Comparison of ENCODE assay signal across 21 mouse cellular contexts in the genomic region with DNA sequence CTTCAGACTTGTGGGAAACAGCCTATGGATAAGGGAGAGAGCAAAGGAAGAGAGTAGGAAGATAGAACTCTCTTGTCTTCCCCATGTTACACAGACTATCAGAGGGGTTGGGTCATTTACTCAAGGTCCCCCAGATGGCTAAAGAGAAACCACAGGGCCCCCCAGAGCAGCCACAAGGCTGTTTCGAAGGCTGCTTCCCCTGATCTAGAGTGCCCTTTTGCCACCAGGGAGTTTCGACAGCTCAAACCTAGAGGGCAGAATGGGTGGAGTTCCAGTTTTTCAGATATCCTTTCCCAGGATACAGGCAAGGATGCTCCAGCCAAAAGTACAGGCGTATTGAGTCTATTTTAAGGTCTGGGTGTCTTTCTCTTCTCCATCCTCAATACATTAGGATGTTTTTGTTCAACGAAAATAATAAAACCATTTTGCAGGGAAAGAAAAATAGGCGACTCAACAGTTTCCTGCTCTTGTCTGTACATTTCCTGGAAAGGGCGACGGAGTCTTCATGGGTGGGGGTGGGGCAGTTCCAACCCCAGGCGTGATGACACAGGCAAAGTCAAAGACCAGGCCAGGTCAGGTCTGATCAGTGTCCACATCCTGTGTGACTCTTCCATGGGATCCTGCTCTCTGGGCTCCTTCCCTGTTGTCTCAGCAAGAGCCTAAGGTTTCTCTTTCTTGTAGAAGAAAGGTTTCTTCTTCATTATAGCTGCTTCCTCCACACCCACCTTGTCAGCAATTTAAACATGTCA.
DNase-seq lines count a peak whose midpoint lies in the region; ATAC-seq and TF ChIP-seq lines count a peak whose summit lies in the region.
"Had no signal": no experiment of that assay in that cellular context is flagged by ENCODE, and none has a peak within 500 bp of the region (broad histone marks: within the 10 kb centered on the region; RNA-seq: fewer than 3 reads in every experiment).

No protein-coding gene starts in this region.

- peak; percentile 32; the same call in 1 of the 2 replicates for TF ChIP-seq EP300 in liver, postnatal 0 days (IDR thresholded peaks at IDR 0.05; ENCODE audit: low read depth)

- no peak for TF ChIP-seq POLR2A in liver, adult 2 months (IDR thresholded peaks at IDR 0.05; ENCODE audit: extremely low read depth, insufficient read depth, low read length)

- peaks cover 16% of the 10 kb centered on the region for H3K4me1 ChIP-seq in liver, adult 2 months (ENCODE audit: control insufficient read depth, insufficient read depth, low read length)
- peaks cover 42% of the 10 kb centered on the region for H3K4me1 ChIP-seq in liver, embryonic 12.5 days
- H3K4me1 ChIP-seq in liver, postnatal 0 days (ENCODE audit: insufficient read depth): peaks cover 43% of the 10 kb centered on the region

- WGBS in liver, adult 2 months: 43% methylated on average over 8 of the region's 8 CpGs
- 26% methylated on average over 8 of the region's 8 CpGs for WGBS in liver, embryonic 12.5 days (ENCODE audit: insufficient replicate concordance)
- 29% methylated on average over 8 of the region's 8 CpGs for WGBS in liver, postnatal 0 days (ENCODE audit: insufficient replicate concordance)

- no peak for TF ChIP-seq CTCF in liver, adult 2 months (IDR thresholded peaks at IDR 0.05; ENCODE audit: low read depth, low read length)
- TF ChIP-seq CTCF in liver, postnatal 0 days (IDR thresholded peaks at IDR 0.05; ENCODE audit: low read depth): no peak

- H3K4me2 ChIP-seq in liver, embryonic 12.5 days: no peak overlapping the region
- H3K4me2 ChIP-seq in liver, postnatal 0 days (ENCODE audit: low read depth, low read length): no peak overlapping the region

- no peaks in the 10 kb centered on the region for H3K79me2 ChIP-seq in liver, adult 2 months (ENCODE audit: control insufficient read depth, insufficient read depth, low read length)

- no peak for ATAC-seq in liver, embryonic 12.5 days
- peak; percentile 27 for ATAC-seq in common myeloid progenitor, adult 5-6 weeks (replicated peaks; ENCODE audit: low read depth, poor library complexity, severe bottlenecking)
- ATAC-seq in liver, postnatal 0 days: peak; percentile 28

- H3K4me3 ChIP-seq in liver, adult 2 months (ENCODE audit: insufficient read depth, low read depth, low read length): no peak overlapping the region
- H3K4me3 ChIP-seq in liver, embryonic 12.5 days: no peak overlapping the region
- H3K4me3 ChIP-seq in liver, postnatal 0 days (ENCODE audit: low read depth, low read length): no peak overlapping the region
- H3K4me3 ChIP-seq: erythroblast, embryonic 14.5 days had no signal

- no peaks in the 10 kb centered on the region for H3K27me3 ChIP-seq in liver, adult 2 months (ENCODE audit: control insufficient read depth, insufficient read depth, low read length)
- no peaks in the 10 kb centered on the region for H3K27me3 ChIP-seq in liver, embryonic 12.5 days (replicated peaks)
- H3K27me3 ChIP-seq in liver, postnatal 0 days (ENCODE audit: insufficient read depth, low read length): no peaks in the 10 kb centered on the region
- H3K27me3 ChIP-seq: embryonic facial prominence, embryonic 12.5 days; intestine, embryonic 15.5 days; neural tube, embryonic 12.5 days had no signal

- H3K9ac ChIP-seq in liver, adult 2 months (ENCODE audit: low read depth, low read length): no peak overlapping the region
- no peak overlapping the region for H3K9ac ChIP-seq in liver, embryonic 12.5 days
- no peak overlapping the region for H3K9ac ChIP-seq in liver, postnatal 0 days (replicated peaks)
- H3K9ac ChIP-seq: intestine, embryonic 15.5 days; liver, embryonic 14.5 days had no signal

- H3K36me3 ChIP-seq in liver, adult 2 months (ENCODE audit: control insufficient read depth, insufficient read depth, low read length): no peaks in the 10 kb centered on the region
- H3K36me3 ChIP-seq in liver, embryonic 12.5 days: no peaks in the 10 kb centered on the region
- no peaks in the 10 kb centered on the region for H3K36me3 ChIP-seq in liver, postnatal 0 days (replicated peaks; ENCODE audit: insufficient read depth, low read length)
- H3K36me3 ChIP-seq: embryonic facial prominence, embryonic 12.5 days; forebrain, embryonic 12.5 days; intestine, embryonic 15.5 days; neural tube, embryonic 12.5 days had no signal

- H3K27ac ChIP-seq in liver, adult 2 months (replicated peaks; ENCODE audit: insufficient read depth, low read depth, low read length): peak overlapping the region; percentile 29; the same call in 1 of the 2 replicates
- H3K27ac ChIP-seq in liver, embryonic 12.5 days: no peak overlapping the region
- peak overlapping the region; percentile 68 for H3K27ac ChIP-seq in liver, postnatal 0 days (ENCODE audit: low read depth)
- H3K27ac ChIP-seq: embryonic facial prominence, embryonic 12.5 days; forebrain, embryonic 12.5 days; intestine, embryonic 15.5 days; liver, embryonic 14.5 days; neural tube, embryonic 12.5 days had no signal

- no peak for DNase-seq in liver, adult 2 months (ENCODE audit: extremely low read depth, low read depth, low spot score)
- no peak for DNase-seq in liver, postnatal 0 days
- peak; percentile 61 for DNase-seq in yolk sac, embryonic 10.5 days (ENCODE audit: low spot score)
- DNase-seq in cerebellum, adult 9-11 months: no peak
- DNase-seq in cerebellum, postnatal 25 days: no peak
- DNase-seq: adrenal gland, postnatal 14 days; cerebellum, adult 8-10 months; gastrocnemius, postnatal 25 days; kidney, adult 8-10 months; kidney, postnatal 25 days; midbrain, embryonic 14.5 days; right cerebral cortex, postnatal 14 days; thymus, postnatal 25 days had no signal

- no peaks in the 10 kb centered on the region for H3K9me3 ChIP-seq in liver, embryonic 12.5 days (replicated peaks)
- H3K9me3 ChIP-seq in liver, postnatal 0 days (ENCODE audit: low read length): no peaks in the 10 kb centered on the region
- H3K9me3 ChIP-seq: embryonic facial prominence, embryonic 12.5 days; forebrain, embryonic 12.5 days; intestine, embryonic 15.5 days; neural tube, embryonic 12.5 days had no signal
